Mouse (Mus musculus): ENCODE results near the gene Slc44a5. TPM values are rescaled to one million over a fixed set of nuclear protein-coding genes. Genes with fewer than 3 reads are reported as not detected.

Gene Slc44a5
- polyA plus RNA-seq, 1 experiment from 2014 or later = 0.53 TPM

DNA sequence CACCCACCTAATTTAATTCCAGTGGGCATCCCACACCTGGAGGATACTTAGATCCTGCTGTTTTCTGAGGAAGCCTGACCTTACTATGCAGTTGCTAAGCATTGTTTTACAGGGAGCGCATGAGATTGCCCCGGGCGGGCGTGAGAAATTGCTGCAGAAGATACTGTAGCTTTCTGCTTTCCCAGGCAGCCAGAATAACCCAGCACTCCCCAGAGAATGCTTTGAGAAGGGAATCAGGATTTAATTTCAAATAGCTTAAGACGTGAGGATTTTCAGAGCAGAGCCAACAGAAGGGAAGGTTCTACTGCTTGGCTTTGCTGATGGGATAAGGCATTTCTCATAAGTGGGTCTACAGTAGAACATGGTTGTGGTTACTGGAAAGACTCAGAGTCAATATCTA, 142.8 kb downstream of the Slc44a5 start:
- H3K36me3 ChIP-seq (ENCODE audit: control insufficient read depth, insufficient read depth, low read length) = no peaks in the 10 kb centered on the region
- H3K27me3 ChIP-seq (ENCODE audit: control insufficient read depth, insufficient read depth, low read length) = no peaks in the 10 kb centered on the region
- DNase-seq (ENCODE audit: low spot score) = no peak
- H3K4me2 ChIP-seq (replicated peaks; ENCODE audit: low read depth) = no peak overlapping the region
- TF ChIP-seq CTCF (IDR thresholded peaks at IDR 0.05; ENCODE audit: low read depth) = no peak
- no peak for TF ChIP-seq EP300 (optimal IDR thresholded peaks at IDR 0.05)
- H3K4me1 ChIP-seq (replicated peaks; ENCODE audit: control insufficient read depth, insufficient read depth) = no peaks in the 10 kb centered on the region
- H3K4me3 ChIP-seq (ENCODE audit: low read depth, low read length) = no peak overlapping the region
- H3K9ac ChIP-seq (ENCODE audit: low read length) = no peak overlapping the region
- no peaks in the 10 kb centered on the region for H3K9me3 ChIP-seq (ENCODE audit: control insufficient read depth, low read length)
- no peak for ATAC-seq (ENCODE audit: low FRiP score, low TSS enrichment)
- 88% methylated on average over 5 of the region's 5 CpGs for WGBS
- no peak overlapping the region for H3K27ac ChIP-seq (replicated peaks)

DNA sequence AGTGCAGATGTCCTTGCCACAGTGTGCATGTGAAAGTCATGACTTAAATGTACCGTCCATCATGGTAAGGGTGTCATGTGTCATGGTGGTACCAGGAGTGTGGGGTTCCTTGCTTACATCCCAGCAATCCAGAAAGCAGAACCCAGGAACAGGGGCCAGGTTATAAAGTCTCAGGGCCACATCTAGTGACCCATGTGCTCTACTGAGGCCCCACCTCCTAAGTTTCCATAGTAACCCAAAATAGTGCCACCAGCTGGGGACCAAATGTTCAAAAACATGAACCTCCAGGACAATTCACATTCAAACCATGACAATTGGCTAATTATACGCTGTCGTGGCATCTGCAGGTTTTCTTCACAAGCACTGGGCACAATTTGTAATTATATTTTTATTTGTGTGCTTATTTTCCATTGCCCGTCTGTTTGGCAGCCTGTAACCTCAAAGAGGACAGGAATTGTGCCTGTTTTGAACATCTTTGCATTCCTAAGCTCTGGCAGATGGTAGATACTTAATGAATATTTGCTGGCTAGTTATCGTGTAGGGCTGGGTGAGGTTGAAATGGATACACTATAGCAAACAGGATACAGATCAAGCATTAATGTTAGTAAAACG, 145.9 kb downstream of the Slc44a5 start:
- H3K27ac ChIP-seq (replicated peaks) = no peak overlapping the region
- H3K4me2 ChIP-seq (replicated peaks; ENCODE audit: low read depth) = no peak overlapping the region
- H3K27me3 ChIP-seq (ENCODE audit: control insufficient read depth, insufficient read depth, low read length) = no peaks in the 10 kb centered on the region
- ATAC-seq (ENCODE audit: low FRiP score, low TSS enrichment) = no peak
- no peak for DNase-seq (ENCODE audit: low spot score)
- H3K9ac ChIP-seq (ENCODE audit: low read length) = no peak overlapping the region
- H3K4me1 ChIP-seq (replicated peaks; ENCODE audit: control insufficient read depth, insufficient read depth) = no peaks in the 10 kb centered on the region
- 73% methylated on average over 6 of the region's 6 CpGs for WGBS
- no peaks in the 10 kb centered on the region for H3K36me3 ChIP-seq (ENCODE audit: control insufficient read depth, insufficient read depth, low read length)
- no peak overlapping the region for H3K4me3 ChIP-seq (ENCODE audit: low read depth, low read length)
- TF ChIP-seq EP300 (optimal IDR thresholded peaks at IDR 0.05) = no peak
- TF ChIP-seq CTCF (IDR thresholded peaks at IDR 0.05; ENCODE audit: low read depth) = no peak
- H3K9me3 ChIP-seq (ENCODE audit: control insufficient read depth, low read length) = no peaks in the 10 kb centered on the region

DNA sequence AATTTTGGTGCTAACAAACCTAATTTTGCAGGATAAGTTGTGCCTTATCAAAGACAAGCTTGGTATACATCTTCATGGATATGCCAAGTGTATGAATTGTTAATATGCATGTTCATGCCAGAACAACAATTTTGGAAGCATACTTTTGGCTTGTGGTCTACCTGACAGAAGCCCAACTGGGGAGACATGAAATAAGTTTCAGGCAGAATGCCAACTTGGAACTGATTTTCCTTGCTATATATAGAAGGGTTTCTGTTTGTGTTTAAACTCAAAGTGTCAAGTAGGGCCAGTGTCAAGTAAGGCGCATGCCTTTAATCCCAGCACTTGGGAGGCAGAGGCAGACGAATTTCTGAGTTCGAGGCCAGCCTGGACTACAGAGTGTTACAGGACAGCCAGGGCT, 149.3 kb downstream of the Slc44a5 start:
- no peak overlapping the region for H3K27ac ChIP-seq (replicated peaks)
- ATAC-seq (ENCODE audit: low FRiP score, low TSS enrichment) = no peak

DNA sequence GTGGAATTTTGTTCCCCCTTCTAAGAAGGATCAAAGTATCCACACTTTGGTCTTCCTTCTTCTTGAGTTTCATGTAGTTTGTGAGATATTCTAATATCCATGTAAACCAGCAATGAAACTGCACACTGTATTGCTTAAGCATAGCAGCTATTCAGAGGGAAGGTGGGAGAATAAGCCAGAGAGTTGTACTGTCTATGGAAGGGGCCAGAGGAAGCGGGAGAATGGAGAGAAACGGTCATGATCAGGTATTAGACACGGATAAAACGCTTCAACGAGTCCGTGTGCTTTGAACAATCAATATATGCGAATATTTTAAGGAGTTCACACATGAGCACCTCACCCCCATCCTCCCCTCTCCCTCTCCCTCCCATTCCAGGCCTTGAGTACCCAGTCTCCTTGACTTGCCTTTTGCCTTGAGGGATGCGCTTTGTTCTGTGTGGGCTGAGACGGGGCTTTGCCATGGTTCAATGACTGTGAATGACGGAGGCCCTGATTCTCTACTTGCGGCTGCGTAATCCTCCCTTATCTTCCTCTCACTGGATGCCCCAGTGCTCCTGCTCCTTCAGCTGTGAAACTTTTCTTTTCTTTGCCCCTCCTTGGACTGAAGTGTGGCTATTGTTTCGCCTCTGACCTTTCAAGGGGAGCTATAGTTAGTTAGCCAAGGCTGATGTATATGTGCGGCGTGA, 151.8 kb downstream of the Slc44a5 start:
- Histone ChIP-seq H3K36me3 (ENCODE audit: control insufficient read depth, insufficient read depth, low read length) (no peaks in the 10 kb centered on the region), H3K9me3 (ENCODE audit: control insufficient read depth, low read length) (no peaks in the 10 kb centered on the region), H3K4me3 (ENCODE audit: low read depth, low read length) (no peak overlapping the region), H3K4me2 (replicated peaks; ENCODE audit: low read depth) (no peak overlapping the region), H3K27ac (replicated peaks) (no peak overlapping the region), H3K9ac (ENCODE audit: low read length) (no peak overlapping the region), H3K27me3 (ENCODE audit: control insufficient read depth, insufficient read depth, low read length) (no peaks in the 10 kb centered on the region), H3K4me1 (replicated peaks; ENCODE audit: control insufficient read depth, insufficient read depth) (no peaks in the 10 kb centered on the region)
- ATAC-seq (ENCODE audit: low FRiP score, low TSS enrichment) (no peak), DNase-seq (ENCODE audit: low spot score) (no peak)
- no peak for TF ChIP-seq EP300 (optimal IDR thresholded peaks at IDR 0.05)
- TF ChIP-seq CTCF (IDR thresholded peaks at IDR 0.05; ENCODE audit: low read depth) = no peak
- WGBS = 81% methylated on average over 15 of the region's 15 CpGs

More for the DNA sequence above, 149.3 kb downstream of the Slc44a5 start:
- TF ChIP-seq EP300 (optimal IDR thresholded peaks at IDR 0.05) = no peak
- H3K27me3 ChIP-seq (ENCODE audit: control insufficient read depth, insufficient read depth, low read length) = no peaks in the 10 kb centered on the region
- no peak for DNase-seq (ENCODE audit: low spot score)
- no peak overlapping the region for H3K4me3 ChIP-seq (ENCODE audit: low read depth, low read length)
- H3K36me3 ChIP-seq (ENCODE audit: control insufficient read depth, insufficient read depth, low read length) = no peaks in the 10 kb centered on the region
- no peaks in the 10 kb centered on the region for H3K4me1 ChIP-seq (replicated peaks; ENCODE audit: control insufficient read depth, insufficient read depth)
- no peak overlapping the region for H3K4me2 ChIP-seq (replicated peaks; ENCODE audit: low read depth)
- no peak overlapping the region for H3K9ac ChIP-seq (ENCODE audit: low read length)
- 74% methylated on average over 3 of the region's 3 CpGs for WGBS
- no peaks in the 10 kb centered on the region for H3K9me3 ChIP-seq (ENCODE audit: control insufficient read depth, low read length)

DNA sequence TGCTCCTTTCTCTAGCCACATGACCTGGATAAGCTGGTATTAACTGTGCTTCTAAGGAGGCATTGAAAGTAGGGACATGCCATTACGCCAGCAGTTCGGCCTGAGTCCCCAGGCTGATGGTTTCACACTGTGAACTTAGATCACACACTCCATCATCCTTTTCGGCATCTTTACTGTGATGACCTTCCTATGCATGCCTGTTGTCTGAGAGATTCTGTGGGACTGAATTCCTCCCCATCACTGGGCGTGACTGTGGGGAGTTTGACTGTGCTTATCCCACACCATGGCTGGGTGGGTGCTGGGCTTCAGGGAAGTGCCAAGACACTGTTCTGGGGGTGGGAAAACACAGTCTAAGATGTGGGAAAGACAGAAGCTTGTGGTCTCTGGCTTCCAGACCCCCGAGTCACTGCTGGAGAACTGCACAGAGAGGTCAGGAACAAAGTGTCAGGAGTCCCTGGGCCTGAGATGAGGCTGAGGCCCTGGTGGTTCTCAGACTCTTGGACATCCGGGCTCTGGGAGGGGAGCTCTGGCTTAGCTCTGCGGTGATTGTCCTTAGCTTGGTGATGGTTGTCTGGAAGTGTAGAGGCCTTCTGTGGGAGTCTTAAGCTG, 152.6 kb downstream of the Slc44a5 start:
- H3K27ac ChIP-seq (replicated peaks) = no peak overlapping the region
- no peak for TF ChIP-seq CTCF (IDR thresholded peaks at IDR 0.05; ENCODE audit: low read depth)
- no peak for TF ChIP-seq EP300 (optimal IDR thresholded peaks at IDR 0.05)

DNA sequence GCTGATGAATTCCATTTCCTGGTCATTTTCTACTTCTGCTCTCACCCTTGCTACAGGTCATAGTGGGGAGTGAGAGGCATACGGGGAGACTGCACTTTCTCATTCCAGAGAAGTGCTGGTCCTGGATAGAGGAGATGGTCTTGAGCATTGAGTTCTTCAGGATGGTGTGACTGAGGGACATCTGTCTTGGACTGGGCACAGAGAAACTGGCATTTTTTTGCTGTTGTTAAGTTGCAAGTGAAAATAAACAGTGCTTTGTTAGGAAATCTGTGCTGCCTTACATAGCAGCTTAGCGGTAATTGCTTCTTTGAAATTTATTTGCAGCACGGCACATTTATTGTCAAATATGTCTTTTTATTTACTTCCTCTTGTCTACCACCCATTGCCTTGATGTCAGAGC, 154.0 kb downstream of the Slc44a5 start:
- Histone ChIP-seq H3K27me3 (ENCODE audit: control insufficient read depth, insufficient read depth, low read length) (no peaks in the 10 kb centered on the region), H3K9me3 (ENCODE audit: control insufficient read depth, low read length) (no peaks in the 10 kb centered on the region), H3K27ac (replicated peaks) (no peak overlapping the region), H3K4me2 (replicated peaks; ENCODE audit: low read depth) (no peak overlapping the region), H3K4me1 (replicated peaks; ENCODE audit: control insufficient read depth, insufficient read depth) (no peaks in the 10 kb centered on the region), H3K36me3 (ENCODE audit: control insufficient read depth, insufficient read depth, low read length) (no peaks in the 10 kb centered on the region), H3K9ac (ENCODE audit: low read length) (no peak overlapping the region), H3K4me3 (ENCODE audit: low read depth, low read length) (no peak overlapping the region)
- TF ChIP-seq CTCF (IDR thresholded peaks at IDR 0.05; ENCODE audit: low read depth) (no peak), EP300 (optimal IDR thresholded peaks at IDR 0.05) (no peak)
- ATAC-seq (ENCODE audit: low FRiP score, low TSS enrichment) (no peak), DNase-seq (ENCODE audit: low spot score) (no peak)
- WGBS = 81% methylated on average over 3 of the region's 3 CpGs

More for the DNA sequence above, 152.6 kb downstream of the Slc44a5 start:
- Histone ChIP-seq H3K4me3 (ENCODE audit: low read depth, low read length) (no peak overlapping the region), H3K36me3 (ENCODE audit: control insufficient read depth, insufficient read depth, low read length) (no peaks in the 10 kb centered on the region), H3K9me3 (ENCODE audit: control insufficient read depth, low read length) (no peaks in the 10 kb centered on the region), H3K9ac (ENCODE audit: low read length) (no peak overlapping the region), H3K4me2 (replicated peaks; ENCODE audit: low read depth) (no peak overlapping the region), H3K27me3 (ENCODE audit: control insufficient read depth, insufficient read depth, low read length) (no peaks in the 10 kb centered on the region), H3K4me1 (replicated peaks; ENCODE audit: control insufficient read depth, insufficient read depth) (no peaks in the 10 kb centered on the region)
- ATAC-seq (ENCODE audit: low FRiP score, low TSS enrichment) (no peak), DNase-seq (ENCODE audit: low spot score) (no peak)
- WGBS = 72% methylated on average over 7 of the region's 7 CpGs
